Mouse (Mus musculus) central nervous system, embryonic 14 days (tissue): ENCODE measurements around the gene Lrrc4b. TPM values are rescaled to one million over a fixed set of nuclear protein-coding genes. Genes with fewer than 3 reads are reported as not detected.

Experiments used
- polyA plus RNA-seq: library from polyadenylated mRNA; depleted of rRNA; stranded (reverse); fragments of >200 nt; gene quantifications from 2 replicates; pipeline ENCODE4 v1.2.3, GENCODE M21; 2012; rRNA removed

Lrrc4b gene
- 193 and 226 TPM in 2 replicates for polyA plus RNA-seq

DNA sequence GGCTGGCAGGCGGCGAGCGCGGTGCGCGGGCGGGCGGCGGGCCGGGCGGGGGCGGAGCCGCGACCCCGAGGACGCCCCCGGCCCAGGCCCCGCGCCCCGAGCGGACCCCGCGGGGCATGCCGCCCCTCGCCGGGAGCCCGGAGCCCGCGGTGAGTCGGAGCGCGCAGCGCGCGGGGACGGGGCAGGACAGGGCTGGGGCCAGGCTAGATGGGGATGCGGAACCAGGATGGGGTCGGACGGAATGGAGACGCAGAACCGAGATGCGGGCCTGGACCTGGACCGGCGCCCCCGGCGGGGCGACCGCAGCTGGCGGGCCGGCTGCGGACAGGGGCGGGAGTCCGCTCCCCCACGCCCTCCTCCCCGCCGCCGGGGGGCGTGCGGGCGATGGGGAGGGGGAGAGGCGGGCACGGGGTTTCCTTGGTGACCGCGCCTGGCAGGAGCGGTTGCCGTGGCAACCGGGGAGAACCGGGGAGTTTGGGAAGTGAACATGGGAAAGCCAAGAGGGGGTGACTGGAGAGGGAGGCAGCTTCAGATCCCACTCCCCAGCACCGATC, at the start of gene Lrrc4b:
Lrrc4b (plus strand) TSS at position 51 of the 554 bp plus-strand sequence.

DNA sequence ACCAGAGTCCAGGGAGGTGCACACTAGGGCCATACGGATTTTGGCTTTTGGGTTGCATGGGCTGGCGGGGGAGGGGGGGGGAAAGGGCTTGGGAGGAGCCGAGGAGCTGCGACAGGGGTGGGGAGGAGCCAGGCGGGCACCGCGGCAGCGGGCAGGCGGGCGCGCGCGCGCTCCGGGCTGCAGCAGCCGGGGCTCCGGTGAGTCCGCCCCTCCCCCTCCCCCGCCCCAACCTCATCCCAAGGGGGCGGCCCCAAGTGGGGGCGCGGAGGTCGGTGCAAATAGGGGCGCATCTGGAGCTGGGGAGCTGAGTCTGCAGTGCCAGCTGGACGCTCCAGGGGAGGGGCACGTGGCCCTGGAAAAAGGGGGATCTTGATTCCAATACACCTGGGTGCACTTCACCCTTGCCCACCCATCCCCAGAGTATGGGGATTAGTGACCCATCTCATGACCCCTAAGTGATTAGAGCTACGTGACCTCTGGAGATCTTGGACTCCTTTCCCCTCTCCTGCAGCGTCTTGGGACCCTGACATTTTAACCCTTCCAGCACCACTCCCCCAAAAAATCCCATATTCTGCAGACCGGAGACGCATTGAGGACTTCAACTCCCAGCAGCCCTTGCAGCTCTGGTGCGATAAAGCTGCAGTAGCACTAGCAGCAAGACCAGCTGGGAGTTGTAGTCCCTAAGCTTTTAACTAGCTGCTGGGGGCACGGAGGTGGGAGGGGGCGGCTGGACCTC, 44.7 kb upstream of the Lrrc4b start, which contains the start of gene Syt3:
Syt3 (plus strand) TSS at position 123 of the 736 bp plus-strand sequence.

DNA sequence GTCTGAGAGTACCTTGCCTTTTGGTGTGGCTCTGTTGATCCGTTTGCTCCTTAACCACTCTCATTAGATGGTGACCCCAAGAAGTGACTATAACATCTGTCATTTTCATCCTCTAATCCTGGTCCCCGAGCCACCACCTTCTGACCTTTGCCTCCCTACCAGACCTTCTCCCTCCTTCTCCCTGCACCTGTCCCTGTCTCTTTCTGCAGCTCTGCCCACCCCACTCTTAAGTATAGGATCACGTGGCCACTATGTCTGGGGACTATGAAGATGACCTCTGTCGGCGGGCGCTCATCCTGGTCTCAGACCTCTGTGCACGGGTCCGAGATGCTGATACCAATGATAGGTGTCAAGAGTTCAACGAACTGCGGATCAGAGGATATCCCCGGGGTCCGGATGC, 43.1 kb upstream of the Lrrc4b start, which contains the start of gene 1700008O03Rik:
1700008O03Rik (minus strand) TSS at position 101 of the 400 bp plus-strand sequence.

DNA sequence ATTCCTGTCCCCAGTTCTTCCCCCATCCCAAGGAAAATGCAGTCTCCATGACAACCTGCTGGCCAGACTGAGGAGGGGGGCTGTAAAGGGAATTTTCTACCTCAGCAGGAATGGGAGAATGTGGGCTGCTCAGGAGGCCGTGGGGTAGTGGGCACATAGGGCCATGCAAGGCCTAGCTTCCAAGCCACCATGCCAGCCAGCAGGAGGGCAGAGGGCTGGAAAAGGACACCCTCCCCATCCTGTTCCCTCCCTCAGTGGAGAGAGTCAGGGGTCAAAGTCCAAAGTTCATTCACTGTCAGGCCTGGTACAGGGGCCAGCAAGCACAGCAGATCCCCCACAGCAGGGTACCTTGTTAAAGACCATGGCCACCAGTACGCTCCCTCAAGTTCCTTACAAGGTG, 36.3 kb downstream of the Lrrc4b start, which contains the start of gene Aspdh:
Aspdh (plus strand) TSS at position 281 of the 400 bp plus-strand sequence.

DNA sequence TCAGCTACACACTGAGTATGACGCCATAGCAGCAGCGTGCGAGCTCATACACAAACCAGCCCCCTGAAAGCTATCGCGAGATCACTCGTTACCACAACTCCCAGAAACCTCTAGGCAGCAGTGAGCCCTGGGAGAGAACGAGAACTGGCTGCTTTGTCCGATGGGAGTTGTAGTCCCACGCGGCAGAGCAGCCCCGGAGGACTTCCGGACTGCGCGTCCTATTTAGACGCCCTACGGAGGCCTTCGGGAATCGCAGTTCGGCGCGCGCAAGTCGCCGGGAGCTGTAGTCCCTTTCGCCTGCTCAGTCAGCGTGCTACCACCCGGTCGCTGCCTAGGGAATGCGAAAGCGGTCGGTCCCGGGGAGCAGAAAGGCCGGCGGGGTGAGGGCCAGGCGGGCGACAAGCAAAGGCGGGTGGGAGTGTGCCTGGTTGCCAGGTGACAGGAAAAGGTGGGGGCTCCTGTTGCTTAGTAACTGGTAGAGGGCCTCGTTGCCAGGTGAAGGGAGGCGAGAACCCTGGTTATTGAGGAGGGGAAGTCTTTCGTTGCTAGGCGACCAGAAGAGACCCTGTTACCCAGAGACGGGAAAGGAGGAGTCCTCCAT, 39.1 kb downstream of the Lrrc4b start, which contains the start of gene Josd2:
Josd2 (plus strand) TSS at position 170 of the 601 bp plus-strand sequence.

DNA sequence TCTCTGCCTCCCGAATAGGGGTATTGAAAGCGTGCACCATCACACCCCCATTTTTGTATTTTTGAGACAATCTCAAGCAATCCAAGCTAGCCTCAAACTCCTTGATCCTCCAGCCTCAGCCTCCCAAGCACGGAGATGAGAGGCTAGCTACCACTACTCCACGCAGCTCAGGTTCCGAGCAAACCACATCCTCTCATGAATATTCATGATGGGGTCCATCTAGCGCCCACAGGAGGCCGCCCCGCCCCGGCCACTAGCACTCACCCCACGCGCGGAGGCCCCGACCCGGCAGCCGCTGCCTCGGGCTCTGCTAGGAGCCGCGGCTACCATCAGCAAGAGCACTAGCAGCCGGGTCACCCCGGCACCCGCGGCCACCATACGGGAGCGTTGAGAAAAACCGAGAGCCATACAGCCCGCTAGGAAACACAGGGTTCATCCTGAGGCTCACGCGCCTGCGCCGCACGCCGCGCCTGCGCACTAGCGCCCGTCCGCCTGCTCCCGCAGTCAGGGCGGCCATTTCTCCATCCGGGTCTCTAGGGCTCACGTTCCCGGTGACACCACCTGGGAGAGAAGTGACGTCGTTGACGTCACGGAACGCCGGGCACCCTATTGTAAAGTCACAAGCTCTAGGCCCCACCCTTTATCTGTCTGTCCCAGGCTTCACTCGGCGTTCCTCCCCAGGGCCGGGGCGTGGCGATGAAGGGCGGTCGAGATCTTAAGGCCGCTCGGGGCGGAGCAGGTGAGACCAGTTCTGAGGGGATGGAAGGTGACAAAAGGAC, 67.4 kb downstream of the Lrrc4b start, which contains the start of the genes Emc10 and Fam71e1:
Emc10 (minus strand) TSS at position 538 of the 779 bp plus-strand sequence.
Fam71e1 (plus strand) TSS at position 590 of the 779 bp plus-strand sequence.

Other genes starting within 250 kb of the Lrrc4b start
- gene Klk1b24, start 240.8 kb upstream of the Lrrc4b start, polyA plus RNA-seq, result 0.09 TPM in 1 of 2 replicates, not detected in the other
- gene Klk1b3, start 230.8 kb upstream of the Lrrc4b start, polyA plus RNA-seq, result not detected in 2 replicates
- not detected in 2 replicates for gene Klk1b4, start 221.6 kb upstream of the Lrrc4b start, polyA plus RNA-seq
- not detected in 2 replicates for gene Klk1b5, start 213.1 kb upstream of the Lrrc4b start, polyA plus RNA-seq
- gene Klk1, start 203.7 kb upstream of the Lrrc4b start, polyA plus RNA-seq, result not detected in 2 replicates
- gene Gm36864, start 192.8 kb upstream of the Lrrc4b start, polyA plus RNA-seq, result not detected in 2 replicates
- 1.4 and 1.6 TPM in 2 replicates for gene 1700028J19Rik, start 182.3 kb upstream of the Lrrc4b start, polyA plus RNA-seq
- 290 and 299 TPM in 2 replicates for gene 2410002F23Rik, start 182.3 kb upstream of the Lrrc4b start, polyA plus RNA-seq
- gene Acp4, start 171.6 kb upstream of the Lrrc4b start, polyA plus RNA-seq, result 0.05 TPM in 1 of 2 replicates, not detected in the other
- 0.51 TPM in 1 of 2 replicates, not detected in the other for gene Gm15517, start 167.6 kb upstream of the Lrrc4b start, polyA plus RNA-seq
- 4.6 and 6.3 TPM in 2 replicates for gene Clec11a, start 122.1 kb upstream of the Lrrc4b start, polyA plus RNA-seq
- gene Shank1, start 118.8 kb upstream of the Lrrc4b start, polyA plus RNA-seq, result 23.6 and 34.2 TPM in 2 replicates
- gene Syt3, start 44.9 kb upstream of the Lrrc4b start, polyA plus RNA-seq, result 26.1 and 27.0 TPM in 2 replicates
- 3.3 and 4.9 TPM in 2 replicates for gene 1700008O03Rik, start 43.2 kb upstream of the Lrrc4b start, polyA plus RNA-seq
- 26.7 and 26.9 TPM in 2 replicates for gene Aspdh, start 36.4 kb downstream of the Lrrc4b start, polyA plus RNA-seq
- gene Josd2, start 39.0 kb downstream of the Lrrc4b start, polyA plus RNA-seq, result 90.7 and 102 TPM in 2 replicates
- 185 and 186 TPM in 2 replicates for gene Emc10, start 67.5 kb downstream of the Lrrc4b start, polyA plus RNA-seq
- gene Fam71e1, start 67.6 kb downstream of the Lrrc4b start, polyA plus RNA-seq, result 39.6 and 46.7 TPM in 2 replicates
- 0.01 and 0.05 TPM in 2 replicates for gene Mybpc2, start 95.6 kb downstream of the Lrrc4b start, polyA plus RNA-seq
- gene Spib, start 103.1 kb downstream of the Lrrc4b start, polyA plus RNA-seq, result 0.06 and 0.16 TPM in 2 replicates
- gene Pold1, start 119.8 kb downstream of the Lrrc4b start, polyA plus RNA-seq, result 60.2 and 64.2 TPM in 2 replicates
- 94.5 and 97.2 TPM in 2 replicates for gene Nr1h2, start 124.9 kb downstream of the Lrrc4b start, polyA plus RNA-seq
- 0.64 TPM in 2 replicates for gene Napsa, start 143.4 kb downstream of the Lrrc4b start, polyA plus RNA-seq
- gene Kcnc3, start 161.6 kb downstream of the Lrrc4b start, polyA plus RNA-seq, result 16.8 and 23.5 TPM in 2 replicates
- gene Myh14, start 241.8 kb downstream of the Lrrc4b start, polyA plus RNA-seq, result 0.93 and 2.3 TPM in 2 replicates